ENCODE assay signal across 16 mouse cellular contexts in the genomic region with DNA sequence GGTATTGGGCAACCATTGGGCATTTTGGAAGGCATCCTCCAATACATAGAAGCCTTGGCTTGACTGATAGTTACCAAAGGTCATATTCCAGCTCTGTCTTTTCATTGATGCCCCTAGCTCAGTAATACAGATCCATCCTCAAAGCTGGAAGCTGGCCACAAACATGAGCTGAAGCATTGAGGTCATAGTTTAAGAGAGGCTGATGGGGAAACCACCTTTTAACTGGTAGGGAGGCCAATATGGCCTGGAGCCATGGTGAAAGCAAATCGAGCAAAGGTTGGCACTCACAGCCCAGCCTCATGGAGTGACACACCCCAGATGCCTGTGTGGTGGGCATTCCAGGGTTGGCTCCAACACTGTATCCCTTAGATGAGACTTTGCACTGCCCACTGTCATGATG.
"Had no signal": no experiment of that assay in that cellular context is flagged by ENCODE, and none has a peak within 500 bp of the region (broad histone marks: within the 10 kb centered on the region; RNA-seq: fewer than 3 reads in every experiment).

No protein-coding gene starts in this region.

- H3K9ac ChIP-seq: lung, embryonic 15.5 days; midbrain, embryonic 12.5 days; neural tube, embryonic 12.5 days; stomach, embryonic 15.5 days had no signal

- H3K4me2 ChIP-seq: lung, embryonic 15.5 days; midbrain, embryonic 12.5 days; neural tube, embryonic 12.5 days; stomach, embryonic 15.5 days had no signal

- H3K27ac ChIP-seq: lung, embryonic 15.5 days; macrophage; midbrain, embryonic 12.5 days; neural tube, embryonic 12.5 days; stomach, embryonic 15.5 days; stomach, postnatal 0 days had no signal

- H3K9me3 ChIP-seq: lung, embryonic 15.5 days; neural tube, embryonic 12.5 days; stomach, embryonic 15.5 days had no signal

- DNase-seq: lung, adult 2 months; lung, postnatal 14 days; lung, postnatal 36 days; midbrain, embryonic 14.5 days; right cerebral cortex, postnatal 14 days; thymus, adult 2 months; thymus, postnatal 25 days; thymus, postnatal 4 days had no signal

- H3K27me3 ChIP-seq: lung, embryonic 15.5 days; megakaryocyte, embryonic 14.5 days; midbrain, embryonic 12.5 days; neural tube, embryonic 12.5 days; stomach, embryonic 15.5 days had no signal

- H3K36me3 ChIP-seq: midbrain, embryonic 12.5 days; neural tube, embryonic 12.5 days; stomach, embryonic 15.5 days had no signal

- H3K4me1 ChIP-seq: midbrain, embryonic 12.5 days; neural tube, embryonic 12.5 days had no signal

- ATAC-seq: lung, postnatal 0 days had no signal

- H3K4me3 ChIP-seq: lung, embryonic 15.5 days; megakaryocyte, embryonic 14.5 days; midbrain, embryonic 12.5 days; neural tube, embryonic 12.5 days; stomach, embryonic 15.5 days had no signal
